Mouse (Mus musculus) embryonic facial prominence, embryonic 14.5 days (tissue): ENCODE measurements around the gene Bdkrb2. TPM values are rescaled to one million over a fixed set of nuclear protein-coding genes. Genes with fewer than 3 reads are reported as not detected.

Source experiments
- ATAC-seq: fragments of 200-750 bp; cut with Nextera tagmentation; 2 replicates; pipeline ENCODE4 v1.8.0; 2017; ENCODE audit warnings: low read depth, moderate number of reproducible peaks, moderate TSS enrichment
- DNase-seq: peaks from one replicate; pipeline ENCODE4 v3.0.0-alpha.2; 2015; ENCODE audit warnings: low spot score
- H3K27ac ChIP-seq: fragments of 300-500 bp; sonication (generic); replicated peaks from 2 replicates; pipeline ENCODE4 v1.5.1; 2014; ENCODE audit warnings: low read depth, mild to moderate bottlenecking, low read length, moderate library complexity
- H3K27me3 ChIP-seq: fragments of 300-500 bp; sonication (generic); replicated peaks from 2 replicates; pipeline ENCODE4 v1.6.1; 2014; ENCODE audit warnings: low read length; ENCODE audit not compliant: control insufficient read depth, insufficient read depth
- H3K36me3 ChIP-seq: fragments of 300-500 bp; sonication (generic); 2 replicates; pipeline ENCODE4 v1.6.1; 2014; ENCODE audit warnings: low read length, mixed read lengths; ENCODE audit not compliant: control insufficient read depth, insufficient read depth
- H3K4me1 ChIP-seq: fragments of 300-500 bp; sonication (generic); 2 replicates; pipeline ENCODE4 v1.6.1; 2014; ENCODE audit warnings: antibody characterized with exemption, low read length; ENCODE audit not compliant: control insufficient read depth, insufficient read depth
- H3K4me2 ChIP-seq: fragments of 300-500 bp; sonication (generic); 2 replicates; pipeline ENCODE4 v1.6.1; 2014; ENCODE audit warnings: low read depth, mild to moderate bottlenecking, low read length, moderate library complexity, mixed read lengths
- H3K4me3 ChIP-seq: fragments of 300-500 bp; sonication (generic); 2 replicates; pipeline ENCODE4 v1.5.1; 2014; ENCODE audit warnings: low read depth, mild to moderate bottlenecking, low read length
- H3K9ac ChIP-seq: fragments of 300-500 bp; sonication (generic); 2 replicates; pipeline ENCODE4 v1.6.1; 2014; ENCODE audit warnings: low read depth, mild to moderate bottlenecking, low read length, moderate library complexity, mixed read lengths
- H3K9me3 ChIP-seq: fragments of 300-500 bp; sonication (generic); 2 replicates; pipeline ENCODE4 v1.6.1; 2016; ENCODE audit warnings: low read length; ENCODE audit not compliant: control insufficient read depth
- WGBS: fragments of 180-500 bp; shearing (Covaris S2); extraction: QIAGEN DNeasy Blood & Tissue Kit; methylation state at CpG from one replicate; pipeline ENCODE4 v1.1.7; 2014; 5-methylcytosine and 5-hydroxymethylcytosine counted together
- polyA plus RNA-seq: library from polyadenylated mRNA; unstranded; fragments of >200 nt; fragmentation: Nextera tagmentation; extraction: Ambion mirVana; gene quantifications from 2 replicates; pipeline ENCODE4 v1.2.1, GENCODE M21; 2014

Bdkrb2 gene
- 1.0 and 1.4 TPM in 2 replicates for polyA plus RNA-seq

DNA sequence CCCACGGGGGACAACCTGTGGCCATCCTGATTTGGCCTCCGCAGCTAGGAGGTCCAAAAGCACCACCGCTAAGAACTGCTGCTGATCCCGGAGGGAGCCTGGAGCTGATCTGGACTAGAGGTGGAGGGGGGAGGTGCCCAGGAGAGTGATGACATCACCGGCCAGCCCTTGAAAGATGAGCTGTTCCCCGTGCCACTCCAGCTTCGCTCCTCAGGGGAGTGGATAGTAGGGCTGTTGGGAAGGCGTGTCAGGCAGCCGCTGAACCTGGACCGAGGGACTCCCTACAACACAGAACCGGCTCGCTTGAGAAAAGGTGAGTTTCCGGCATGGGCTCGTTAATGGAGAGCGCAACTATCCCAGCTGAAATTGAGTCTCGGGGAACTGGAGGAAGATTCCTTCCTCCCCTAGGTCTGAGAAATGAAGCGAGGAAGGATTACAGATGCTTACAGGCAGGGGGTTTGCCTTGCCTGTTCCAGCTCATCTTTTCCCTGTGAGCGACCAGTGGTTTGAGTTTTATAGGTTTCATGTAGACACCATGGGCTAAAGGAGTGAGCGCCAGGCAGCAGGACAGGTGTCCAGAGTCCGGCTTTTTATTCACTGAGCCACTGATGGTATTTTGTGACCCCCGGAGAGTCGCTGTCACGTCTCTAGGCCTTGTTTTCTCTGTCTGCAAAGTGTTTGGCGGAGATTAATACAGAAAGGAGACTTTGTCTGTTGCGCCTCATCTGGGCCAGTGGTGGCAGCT lies at the start of gene Bdkrb2:
Gene Bdkrb2 (plus strand): TSS at position 291 of the 745 bp plus-strand sequence.
- peak within 1 kb of the TSS; percentile 32 for H3K4me3 ChIP-seq
- no peak within 1 kb of the TSS for H3K27ac ChIP-seq
- peaks cover 9% of the 10 kb centered on the region for H3K9me3 ChIP-seq
- H3K4me2 ChIP-seq: peak within 1 kb of the TSS; percentile 63
- peaks cover 25% of the 10 kb centered on the region for H3K27me3 ChIP-seq
- DNase-seq (peak; percentile 76), ATAC-seq (peak; percentile 87)
- no peaks in the 10 kb centered on the region for H3K36me3 ChIP-seq
- H3K9ac ChIP-seq: peak within 1 kb of the TSS; percentile 43
- H3K4me1 ChIP-seq: peaks cover 9% of the 10 kb centered on the region
- 6% methylated on average over 25 of the region's 25 CpGs for WGBS

DNA sequence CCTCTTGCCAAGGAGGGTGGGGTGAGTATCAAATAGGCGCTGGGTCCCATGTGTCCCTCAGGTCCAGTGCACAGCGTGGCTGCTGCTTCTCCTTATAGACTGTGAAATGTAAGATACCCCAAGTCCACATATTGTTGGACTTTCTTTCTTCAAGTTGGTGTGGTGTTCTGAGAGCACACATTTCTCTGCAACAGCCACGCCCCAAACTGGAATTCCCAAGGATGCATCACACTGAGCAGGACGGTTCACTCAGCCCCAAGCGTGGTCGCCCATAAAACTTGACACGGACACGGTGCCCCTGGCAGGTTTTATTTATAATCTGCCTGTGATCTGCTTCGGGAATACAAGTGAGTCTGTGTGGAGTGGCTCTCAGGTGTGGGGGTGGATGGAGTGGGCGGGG lies 48.9 kb upstream of the Bdkrb2 start:
- Histone ChIP-seq H3K36me3 (no peaks in the 10 kb centered on the region), H3K4me3 (no peak overlapping the region), H3K9me3 (no peaks in the 10 kb centered on the region), H3K4me2 (no peak overlapping the region), H3K4me1 (peaks cover 4% of the 10 kb centered on the region; the same call in 1 of the 2 replicates), H3K27me3 (no peaks in the 10 kb centered on the region), H3K9ac (no peak overlapping the region), H3K27ac (no peak overlapping the region)
- no peak for DNase-seq
- WGBS: 78% methylated on average over 10 of the region's 10 CpGs
- ATAC-seq: no peak

DNA sequence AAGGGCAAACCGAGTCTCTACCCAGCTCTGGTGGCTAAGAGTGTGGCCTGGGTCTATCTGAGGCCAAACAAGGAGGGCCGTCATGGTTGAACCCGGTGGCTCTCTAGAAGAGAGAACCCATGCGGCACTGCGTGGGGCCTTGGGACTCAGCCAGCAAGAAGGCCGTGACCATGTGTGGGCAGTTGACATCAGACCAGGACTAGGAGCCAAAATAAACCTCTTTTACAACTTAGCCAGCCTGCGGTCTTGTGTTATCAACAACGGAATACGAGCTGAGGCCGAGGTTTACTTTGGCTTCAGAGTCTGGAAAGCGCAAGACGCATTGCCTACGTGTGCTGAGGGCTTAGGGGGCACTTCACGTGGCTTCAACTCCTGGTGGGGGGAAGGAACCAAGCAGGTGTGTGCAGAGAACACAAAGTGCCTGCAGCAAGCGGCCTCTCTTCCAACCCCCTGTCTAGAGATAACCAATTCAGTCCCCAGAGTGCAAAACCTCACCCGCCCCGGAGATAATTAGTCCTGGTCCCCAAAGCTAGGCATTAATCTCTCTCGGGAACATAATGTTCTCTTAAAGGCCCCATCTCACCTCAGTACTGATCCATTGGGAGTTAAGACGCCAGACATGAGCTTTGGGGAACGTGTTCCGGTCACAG lies 45.9 kb upstream of the Bdkrb2 start:
- no peaks in the 10 kb centered on the region for H3K27me3 ChIP-seq
- H3K36me3 ChIP-seq: no peaks in the 10 kb centered on the region
- H3K4me2 ChIP-seq: no peak overlapping the region
- DNase-seq: peak; percentile 74
- no peak overlapping the region for H3K27ac ChIP-seq
- peaks cover 3% of the 10 kb centered on the region; the same call in 1 of the 2 replicates for H3K9me3 ChIP-seq
- H3K4me3 ChIP-seq: no peak overlapping the region
- H3K9ac ChIP-seq: no peak overlapping the region
- peak; percentile 23; the same call in 1 of the 2 replicates for ATAC-seq
- 69% methylated on average over 21 of the region's 21 CpGs for WGBS
- peaks cover 20% of the 10 kb centered on the region for H3K4me1 ChIP-seq

DNA sequence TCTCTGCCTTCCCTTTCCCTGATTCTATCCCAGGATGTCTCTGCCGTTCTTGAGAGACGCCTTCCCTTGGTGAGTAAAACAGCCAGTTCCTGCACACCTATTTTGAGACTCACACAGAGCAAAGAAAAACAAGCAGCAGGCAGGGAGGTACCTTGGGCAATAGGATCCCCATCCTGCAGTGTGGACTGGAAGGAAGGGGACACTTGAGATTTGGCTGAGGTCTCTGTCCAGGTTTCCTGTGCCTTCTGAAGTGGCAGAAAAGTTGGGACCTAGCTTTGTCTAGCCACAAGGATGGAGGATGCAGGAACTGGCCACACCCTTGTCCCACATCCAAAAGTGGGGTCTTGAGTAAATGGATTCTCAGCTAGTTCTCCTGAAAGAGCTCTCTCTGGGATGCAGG lies 43.2 kb upstream of the Bdkrb2 start:
- ATAC-seq (no peak), DNase-seq (no peak)
- H3K9ac ChIP-seq: no peak overlapping the region
- WGBS: 81% methylated on average over 2 of the region's 2 CpGs
- H3K4me1 ChIP-seq: peaks cover 20% of the 10 kb centered on the region
- H3K36me3 ChIP-seq: no peaks in the 10 kb centered on the region
- no peak overlapping the region for H3K4me3 ChIP-seq
- H3K27me3 ChIP-seq: no peaks in the 10 kb centered on the region
- H3K27ac ChIP-seq: no peak overlapping the region
- H3K9me3 ChIP-seq: peaks cover 8% of the 10 kb centered on the region; the same call in 1 of the 2 replicates
- H3K4me2 ChIP-seq: no peak overlapping the region

DNA sequence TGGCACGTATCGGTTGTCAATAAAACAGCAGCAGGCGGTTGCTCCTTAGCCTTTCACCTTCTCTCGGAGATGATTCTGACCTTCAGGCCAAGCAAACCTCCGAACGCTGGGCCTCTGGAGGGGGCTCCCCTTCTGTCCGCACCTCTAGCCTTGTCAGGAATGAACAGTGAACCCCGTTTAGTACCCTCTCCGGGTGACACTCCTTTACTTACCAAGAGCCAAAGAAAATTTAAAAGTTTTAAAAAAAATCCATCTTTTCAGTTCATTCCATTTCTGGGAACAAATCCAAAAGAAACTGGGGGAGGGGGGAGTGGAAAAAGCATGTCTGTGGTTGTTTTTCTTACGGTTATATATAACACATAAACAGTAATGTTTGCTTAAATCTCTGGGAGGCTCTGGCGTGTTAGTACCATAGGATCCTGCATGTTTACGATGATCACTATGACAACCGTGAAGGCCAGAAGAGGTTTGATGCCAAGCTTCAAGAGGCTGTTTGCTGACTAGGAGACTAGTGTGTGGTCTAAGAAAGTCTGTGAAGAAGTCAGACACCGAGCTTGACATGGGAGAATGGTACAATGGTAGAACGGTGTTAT lies 41.8 kb upstream of the Bdkrb2 start:
- Histone ChIP-seq H3K4me1 (peaks cover 20% of the 10 kb centered on the region), H3K4me3 (no peak overlapping the region), H3K4me2 (peak overlapping the region; percentile 35), H3K27ac (peak overlapping the region; percentile 77), H3K9ac (no peak overlapping the region), H3K36me3 (no peaks in the 10 kb centered on the region), H3K27me3 (no peaks in the 10 kb centered on the region), H3K9me3 (peaks cover 8% of the 10 kb centered on the region; the same call in 1 of the 2 replicates)
- DNase-seq: peak; percentile 94
- WGBS: 39% methylated on average over 15 of the region's 15 CpGs
- ATAC-seq: peak; percentile 82

DNA sequence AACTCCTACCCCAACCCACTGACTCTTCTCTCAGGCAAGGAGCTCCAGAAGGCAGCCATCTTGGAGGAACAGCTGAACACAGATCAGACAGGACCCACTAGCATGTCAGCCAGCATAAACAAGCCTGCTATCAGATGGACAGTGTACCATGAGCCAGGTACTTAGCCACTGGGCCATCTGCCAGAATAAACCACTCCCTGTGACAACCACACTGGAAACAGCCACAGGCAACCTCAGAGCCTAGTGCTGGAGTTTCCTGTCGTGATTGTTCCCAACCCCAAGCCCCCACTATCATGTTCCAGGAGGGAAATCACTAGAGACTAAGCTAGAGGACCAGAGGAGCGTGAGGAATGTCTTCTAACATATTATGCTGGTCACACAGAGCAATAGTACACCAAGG lies 39.3 kb upstream of the Bdkrb2 start:
- Histone ChIP-seq H3K27me3 (no peaks in the 10 kb centered on the region), H3K27ac (no peak overlapping the region), H3K4me3 (no peak overlapping the region), H3K9me3 (peaks cover 8% of the 10 kb centered on the region; the same call in 1 of the 2 replicates), H3K36me3 (no peaks in the 10 kb centered on the region), H3K9ac (no peak overlapping the region), H3K4me1 (peaks cover 16% of the 10 kb centered on the region), H3K4me2 (no peak overlapping the region)
- peak; percentile 48 for DNase-seq
- peak; percentile 42; the same call in 1 of the 2 replicates for ATAC-seq
- WGBS: 36% methylated on average over 2 of the region's 2 CpGs

DNA sequence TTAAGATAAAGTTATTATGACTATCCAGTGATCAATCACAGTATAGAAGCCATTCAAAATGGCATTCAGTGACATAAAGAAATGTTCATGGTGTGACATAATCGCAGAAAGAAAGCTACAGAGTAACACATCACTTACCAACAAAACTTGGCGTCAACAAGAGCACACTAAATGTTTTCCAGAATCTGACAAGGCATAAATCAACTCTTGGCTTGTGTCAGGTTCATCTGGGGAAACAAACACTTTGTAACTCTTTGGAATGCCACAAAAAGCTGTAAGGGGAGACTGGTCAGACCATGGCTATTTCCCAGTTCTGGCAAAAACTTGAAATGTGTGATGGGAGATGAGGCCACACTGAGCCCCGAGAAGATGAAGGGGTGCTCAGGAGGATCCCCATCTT lies 36.8 kb upstream of the Bdkrb2 start:
- WGBS: 79% methylated on average over 3 of the region's 3 CpGs
- Histone ChIP-seq H3K4me2 (no peak overlapping the region), H3K4me1 (peaks cover 6% of the 10 kb centered on the region), H3K27ac (no peak overlapping the region; the same call in 1 of the 2 replicates), H3K36me3 (no peaks in the 10 kb centered on the region), H3K27me3 (no peaks in the 10 kb centered on the region), H3K9ac (no peak overlapping the region), H3K9me3 (peaks cover 8% of the 10 kb centered on the region; the same call in 1 of the 2 replicates), H3K4me3 (no peak overlapping the region)
- DNase-seq: no peak
- no peak for ATAC-seq

DNA sequence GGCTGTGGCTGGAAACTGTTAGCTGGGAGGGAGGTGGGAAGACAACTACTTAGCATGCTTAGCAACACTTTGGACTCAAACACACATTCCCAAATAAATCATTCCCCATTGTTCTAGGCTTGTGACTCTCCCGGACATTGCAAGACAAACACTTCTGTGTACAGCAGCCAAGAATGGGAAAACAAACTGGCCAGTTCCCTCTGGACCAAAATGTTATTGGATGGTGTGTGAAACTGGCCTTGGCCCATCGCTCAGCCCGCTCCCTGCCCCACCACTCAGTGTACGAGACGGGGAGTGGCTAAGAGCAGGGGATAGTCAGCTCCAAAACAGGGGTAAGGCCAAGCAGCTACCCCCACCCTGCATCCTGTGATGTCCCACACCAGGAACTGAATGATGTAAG lies 36.2 kb upstream of the Bdkrb2 start:
- Histone ChIP-seq H3K27ac (peak overlapping the region; percentile 39; the same call in 1 of the 2 replicates), H3K9ac (no peak overlapping the region), H3K4me1 (peaks cover 2% of the 10 kb centered on the region; the same call in 1 of the 2 replicates), H3K4me2 (no peak overlapping the region), H3K27me3 (no peaks in the 10 kb centered on the region), H3K36me3 (no peaks in the 10 kb centered on the region), H3K9me3 (peaks cover 8% of the 10 kb centered on the region; the same call in 1 of the 2 replicates), H3K4me3 (no peak overlapping the region)
- ATAC-seq (peak; percentile 50; the same call in 1 of the 2 replicates), DNase-seq (peak; percentile 55)
- 63% methylated on average over 5 of the region's 5 CpGs for WGBS
